Mouse (Mus musculus) MEL (cell line): ENCODE data around the gene Gm10134. TPM values are rescaled to one million over a fixed set of nuclear protein-coding genes. Genes with fewer than 3 reads are reported as not detected.

Experiments
- DNase-seq: peaks from one replicate; pipeline ENCODE4 v3.0.0; 2011; ENCODE audit warnings: low read depth, low spot score
- H3K27ac ChIP-seq: 2 replicates; pipeline ENCODE4 v1.5.1; 2012; ENCODE audit warnings: low read depth, mild to moderate bottlenecking, control low read depth, low read length, moderate library complexity; ENCODE audit not compliant: control insufficient read depth
- H3K27me3 ChIP-seq, 2 experiments: fragments of 150-350 bp in 1 of 2; sonication (generic) in 1 of 2; 2 replicates each; pipeline ENCODE4 v1.6.1; 2012; ENCODE audit warnings: low read length in 2 of 2, mild to moderate bottlenecking in 2 of 2, improper control_type of control experiment in 1 of 2, moderate library complexity in 1 of 2; ENCODE audit not compliant: insufficient read depth in 2 of 2, control insufficient read depth in 1 of 2
- H3K36me3 ChIP-seq, 2 experiments: 2 replicates each; pipeline ENCODE4 v1.6.1; 2012 to 2014; ENCODE audit warnings: low read length in 2 of 2, improper control_type of control experiment in 1 of 2, inconsistent platforms in 1 of 2, mild to moderate bottlenecking in 1 of 2; ENCODE audit not compliant: insufficient read depth in 2 of 2, control insufficient read depth in 1 of 2
- H3K4me1 ChIP-seq, 2 experiments: fragments of 150-350 bp in 1 of 2; sonication (generic) in 1 of 2; 2 replicates each; pipeline ENCODE4 v1.6.1; 2012; ENCODE audit warnings: low read length in 2 of 2, improper control_type of control experiment in 1 of 2, mild to moderate bottlenecking in 1 of 2; ENCODE audit not compliant: insufficient read depth in 2 of 2, control insufficient read depth in 1 of 2
- H3K4me3 ChIP-seq, 2 experiments: fragments of 150-350 bp in 1 of 2; sonication (generic) in 1 of 2; 2 replicates each; pipeline ENCODE4 v1.5.1; 2012; ENCODE audit warnings: low read depth in 2 of 2, low read length in 2 of 2, mild to moderate bottlenecking in 2 of 2, moderate library complexity in 2 of 2, control low read depth in 1 of 2, improper control_type of control experiment in 1 of 2; ENCODE audit not compliant: control insufficient read depth in 1 of 2, insufficient read depth in 1 of 2
- H3K79me2 ChIP-seq: 2 replicates; pipeline ENCODE4 v1.6.1; 2012; ENCODE audit warnings: mild to moderate bottlenecking, low read length, moderate library complexity; ENCODE audit not compliant: control insufficient read depth, poor library complexity, insufficient read depth
- H3K9ac ChIP-seq: 2 replicates; pipeline ENCODE4 v1.6.1; 2012; ENCODE audit warnings: low read depth, mild to moderate bottlenecking, control low read depth, low read length, moderate library complexity; ENCODE audit not compliant: control insufficient read depth, poor library complexity, severe bottlenecking
- H3K9me3 ChIP-seq: fragments of 150-350 bp; sonication (generic); replicated peaks from 2 replicates; pipeline ENCODE4 v1.6.1; 2012; ENCODE audit warnings: mild to moderate bottlenecking, low read length, improper control_type of control experiment, moderate library complexity; ENCODE audit not compliant: insufficient read depth
- BHLHE40 ChIP-seq: IDR thresholded peaks from 2 replicates; pipeline ENCODE4 v1.6.1; 2012; ENCODE audit warnings: low read depth, mild to moderate bottlenecking, inconsistent platforms, low read length, improper control_type of control experiment, borderline replicate concordance
- CHD1 ChIP-seq: IDR thresholded peaks from 2 replicates; pipeline ENCODE4 v1.6.1; 2012; ENCODE audit warnings: low read depth, mild to moderate bottlenecking, inconsistent platforms, low read length, improper control_type of control experiment
- CHD2 ChIP-seq: IDR thresholded peaks from 2 replicates; pipeline ENCODE4 v1.6.1; 2011; ENCODE audit warnings: low read length, improper control_type of control experiment
- ELF1 ChIP-seq: IDR thresholded peaks from 2 replicates; pipeline ENCODE4 v1.6.1; 2014; ENCODE audit warnings: low read depth, mild to moderate bottlenecking, inconsistent platforms, low read length, improper control_type of control experiment, moderate library complexity
- GATA1 ChIP-seq: IDR thresholded peaks from 2 replicates; pipeline ENCODE4 v1.6.1; 2011; ENCODE audit warnings: low read depth, low read length, improper control_type of control experiment
- HCFC1 ChIP-seq: IDR thresholded peaks from 2 replicates; pipeline ENCODE4 v1.6.1; 2012; ENCODE audit warnings: low read depth, mild to moderate bottlenecking, inconsistent platforms, low read length, improper control_type of control experiment, moderate library complexity
- KAT2A ChIP-seq: conservative IDR thresholded peaks from 2 replicates; pipeline ENCODE4 v1.6.1; 2012; ENCODE audit warnings: low read depth, low read length, improper control_type of control experiment, inconsistent platforms
- MEF2A ChIP-seq: IDR thresholded peaks from 2 replicates; pipeline ENCODE4 v1.6.1; 2014; ENCODE audit warnings: low read depth, mild to moderate bottlenecking, inconsistent platforms, low read length, improper control_type of control experiment; ENCODE audit not compliant: poor library complexity, insufficient replicate concordance, severe bottlenecking; ENCODE audit errors: extremely low read depth
- MXI1 ChIP-seq: IDR thresholded peaks from 2 replicates; pipeline ENCODE4 v1.6.1; 2011; ENCODE audit warnings: mild to moderate bottlenecking, low read depth, low read length, improper control_type of control experiment
- POLR2A ChIP-seq, 2 experiments: IDR thresholded peaks; 2 replicates each; pipeline ENCODE4 v1.6.1; 2011 to 2012; ENCODE audit warnings: low read length in 2 of 2, mild to moderate bottlenecking in 2 of 2, control low read depth in 1 of 2, improper control_type of control experiment in 1 of 2, low read depth in 1 of 2, moderate library complexity in 1 of 2; ENCODE audit not compliant: control insufficient read depth in 1 of 2, insufficient read depth in 1 of 2, poor library complexity in 1 of 2
- POLR2AphosphoS5 ChIP-seq: IDR thresholded peaks from 2 replicates; pipeline ENCODE4 v1.6.1; 2012; ENCODE audit warnings: low read depth, borderline replicate concordance, mild to moderate bottlenecking, inconsistent platforms, low read length, moderate library complexity, mixed read lengths
- TBP ChIP-seq: IDR thresholded peaks from 2 replicates; pipeline ENCODE4 v1.8.0; 2011; ENCODE audit warnings: low read depth, low read length, improper control_type of control experiment
- TCF12 ChIP-seq: IDR thresholded peaks from 2 replicates; pipeline ENCODE4 v1.6.1; 2014; ENCODE audit warnings: low read depth, mild to moderate bottlenecking, inconsistent platforms, low read length, improper control_type of control experiment, moderate library complexity
- ZMIZ1 ChIP-seq: IDR thresholded peaks from 2 replicates; pipeline ENCODE4 v1.6.1; 2012; ENCODE audit warnings: low read depth, mild to moderate bottlenecking, inconsistent platforms, low read length, improper control_type of control experiment, moderate library complexity
- polyA plus RNA-seq, 2 experiments: library from polyadenylated mRNA; stranded (reverse) in 1 of 2; unstranded in 1 of 2; fragments of >175 nt in 1 of 2; fragments of >200 nt in 1 of 2; gene quantifications; 2 replicates each; pipeline versions ENCODE4 v1.2.1 to v1.2.4; 2012; ENCODE audit warnings: low replicate concordance in 2 of 2, low read depth in 1 of 2; ENCODE audit not compliant: insufficient read length in 2 of 2, insufficient read depth in 1 of 2, missing spikeins in 1 of 2
- total RNA-seq: library from RNA; depleted of rRNA; stranded (reverse); fragments of 300-350 nt; gene quantifications from 2 replicates; pipeline ENCODE4 v1.2.3, GENCODE M21; 2012

Gm10134 gene
- total and polyA plus RNA-seq, 3 experiments, result not detected

- H3K36me3 ChIP-seq, result peaks cover 0 to 2% of the 10 kb centered on the region in 2 experiments; a peak in 1 of 4 replicates
- H3K4me1 ChIP-seq, result peaks cover 0 to 3% of the 10 kb centered on the region in 2 experiments; a peak in 3 of 4 replicates
- H3K9me3 ChIP-seq, result no peaks in the 10 kb centered on the region
- H3K27me3 ChIP-seq, result no peaks in the 10 kb centered on the region
- no peak for TF ChIP-seq CHD2
- DNase-seq, result no peak
- no peak overlapping the region for H3K4me3 ChIP-seq
- no peak overlapping the region for H3K27ac ChIP-seq
- H3K79me2 ChIP-seq, result no peaks in the 10 kb centered on the region
- H3K9ac ChIP-seq, result no peak overlapping the region
Observed at GRCm38 (mm10) chr2:28525943-28526876, 20.3 kb downstream of the Gm10134 start.

DNA sequence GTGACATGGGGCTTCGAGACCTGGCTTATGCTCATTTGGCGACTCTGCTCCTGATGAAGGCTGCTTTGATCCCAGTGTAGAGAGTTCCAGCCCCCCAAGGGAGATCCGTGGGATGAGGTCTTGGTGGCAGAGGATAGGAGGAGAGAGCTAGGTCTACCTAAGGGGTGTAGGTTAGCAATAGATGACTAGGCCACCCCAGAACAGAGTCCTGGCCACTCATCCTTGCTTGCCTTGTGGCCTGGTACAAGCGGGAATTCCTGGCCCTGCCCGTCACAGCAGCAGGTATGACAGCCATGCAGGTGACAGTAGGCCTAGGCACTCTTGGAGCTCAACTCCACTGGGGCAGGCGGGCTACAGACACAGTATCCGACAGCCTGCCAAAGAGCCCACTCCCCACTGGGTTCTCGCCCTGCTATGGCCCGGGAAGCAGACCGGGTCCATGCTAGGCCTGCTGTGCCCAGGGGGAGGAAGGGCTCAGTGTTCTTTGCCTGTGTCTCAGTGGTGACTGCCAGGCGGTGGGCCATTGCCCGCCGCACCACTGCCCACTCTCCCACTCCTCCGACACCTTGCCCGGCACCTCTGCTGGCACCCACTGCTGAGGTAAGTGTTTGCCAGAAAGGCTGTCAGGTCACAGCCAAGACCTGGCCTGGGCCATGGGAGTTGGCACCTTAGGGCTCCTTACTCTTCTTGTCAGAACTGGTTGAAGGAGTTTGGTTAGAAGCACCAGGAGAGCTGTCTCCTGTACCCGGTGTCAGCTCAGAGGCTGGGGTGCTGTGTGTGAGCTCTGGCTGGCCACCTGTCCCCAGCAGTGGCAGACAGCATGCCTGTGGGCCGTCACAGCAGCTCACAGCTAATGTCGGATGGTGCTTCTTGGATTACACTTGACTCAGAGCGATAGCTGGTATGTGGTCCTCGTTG lies 21.8 kb downstream of the Gm10134 start:
- Histone ChIP-seq H3K27me3 (no peaks in the 10 kb centered on the region), H3K9me3 (no peaks in the 10 kb centered on the region), H3K4me3 (no peak overlapping the region), H3K9ac (no peak overlapping the region), H3K4me1 (peaks cover 0 to 3% of the 10 kb centered on the region in 2 experiments; a peak in 3 of 4 replicates), H3K27ac (no peak overlapping the region), H3K79me2 (no peaks in the 10 kb centered on the region), H3K36me3 (peaks cover 0 to 2% of the 10 kb centered on the region in 2 experiments; a peak in 1 of 4 replicates)
- TF ChIP-seq TBP (no peak), BHLHE40 (no peak), POLR2A (IDR thresholded peaks at IDR 0.05; ENCODE audit: control insufficient read depth in 1 of 2, insufficient read depth in 1 of 2, low read depth in 1 of 2, low read length in 2 of 2, poor library complexity in 1 of 2) (no peak), ELF1 (no peak), GATA1 (no peak), MXI1 (no peak), TCF12 (no peak), HCFC1 (no peak), MEF2A (no peak), CHD1 (no peak), POLR2AphosphoS5 (no peak), ZMIZ1 (no peak), KAT2A (no peak)
- no peak for DNase-seq
